ENCODE assay signal across 22 mouse cellular contexts in genomic region chr10:5322562-5322961, GRCm38 (mm10).
A peak's percentile ranks its signal among the peaks of the same experiment; 100 is the strongest.
DNase-seq lines count a peak whose midpoint lies in the region; ATAC-seq and TF ChIP-seq lines count a peak whose summit lies in the region.
"Had no signal": no experiment of that assay in that cellular context is flagged by ENCODE, and none has a peak within 500 bp of the region (broad histone marks: within the 10 kb centered on the region; RNA-seq: fewer than 3 reads in every experiment).

No protein-coding gene starts in this region.

- H3K9ac ChIP-seq in midbrain, embryonic 13.5 days (replicated peaks) = no peak overlapping the region
- H3K9ac ChIP-seq in midbrain, embryonic 11.5 days (ENCODE audit: low read length) = no peak overlapping the region
- H3K9ac ChIP-seq: embryonic facial prominence, embryonic 15.5 days had no signal

- no peaks in the 10 kb centered on the region for H3K36me3 ChIP-seq in midbrain, embryonic 13.5 days
- no peaks in the 10 kb centered on the region for H3K36me3 ChIP-seq in midbrain, embryonic 11.5 days (ENCODE audit: control insufficient read depth, insufficient read depth, low read length)
- H3K36me3 ChIP-seq: embryonic facial prominence, embryonic 15.5 days; forebrain, embryonic 10.5 days; hindbrain, embryonic 10.5 days had no signal

- no peaks in the 10 kb centered on the region for H3K9me3 ChIP-seq in midbrain, embryonic 13.5 days
- no peaks in the 10 kb centered on the region for H3K9me3 ChIP-seq in midbrain, embryonic 11.5 days (ENCODE audit: control insufficient read depth, low read length)
- H3K9me3 ChIP-seq: embryonic facial prominence, embryonic 15.5 days; forebrain, embryonic 10.5 days; hindbrain, embryonic 10.5 days had no signal

- no peak for ATAC-seq in midbrain, embryonic 13.5 days
- ATAC-seq in midbrain, embryonic 11.5 days (ENCODE audit: low FRiP score) = no peak
- ATAC-seq: inflammation-experienced regulatory T-cells, adult 6 months had no signal

- no peak for DNase-seq in layer of hippocampus, adult 2 months (ENCODE audit: low spot score in 2 of 2)
- no peak for DNase-seq in layer of hippocampus, adult 9-11 months
- DNase-seq in cerebellum, adult 11-12 months = peak; percentile 59
- peak; percentile 53 to 66 for DNase-seq in cerebellum, postnatal 25 days
- DNase-seq in thymus, postnatal 14 days = peak; percentile 26
- no peak for DNase-seq in right cerebral cortex, postnatal 25 days
- no peak for DNase-seq in midbrain, embryonic 11.5 days (ENCODE audit: low spot score, missing footprints)
- DNase-seq: adrenal gland, adult 2 months; embryo, embryonic 11 days; gastrocnemius, postnatal 36 days; kidney, adult 8-10 months; kidney, postnatal 4 days; left cerebral cortex, postnatal 4 days; lung, adult 2 months; midbrain, embryonic 14.5 days; retina, postnatal 1 day had no signal

- no peaks in the 10 kb centered on the region for H3K27me3 ChIP-seq in midbrain, embryonic 13.5 days
- no peaks in the 10 kb centered on the region for H3K27me3 ChIP-seq in midbrain, embryonic 11.5 days (ENCODE audit: control insufficient read depth, insufficient read depth, low read length)
- H3K27me3 ChIP-seq: embryonic facial prominence, embryonic 15.5 days had no signal

- 63% methylated on average over 7 of the region's 7 CpGs for WGBS in midbrain, embryonic 13.5 days
- 63% methylated on average over 7 of the region's 7 CpGs for WGBS in midbrain, embryonic 11.5 days

- TF ChIP-seq CTCF in layer of hippocampus, adult 2 months (conservative IDR thresholded peaks at IDR 0.05) = peak; percentile 31

- no peaks in the 10 kb centered on the region for H3K4me1 ChIP-seq in midbrain, embryonic 13.5 days (replicated peaks)
- H3K4me1 ChIP-seq in midbrain, embryonic 11.5 days (ENCODE audit: control insufficient read depth, insufficient read depth, low read length) = no peaks in the 10 kb centered on the region
- H3K4me1 ChIP-seq: embryonic facial prominence, embryonic 15.5 days; forebrain, embryonic 10.5 days; hindbrain, embryonic 10.5 days had no signal

- H3K27ac ChIP-seq in layer of hippocampus, adult 2 months = no peak overlapping the region
- no peak overlapping the region for H3K27ac ChIP-seq in midbrain, embryonic 13.5 days
- H3K27ac ChIP-seq in midbrain, embryonic 11.5 days (ENCODE audit: low read depth, low read length) = no peak overlapping the region
- H3K27ac ChIP-seq: embryonic facial prominence, embryonic 15.5 days; forebrain, embryonic 10.5 days; hindbrain, embryonic 10.5 days; macrophage had no signal

- no peak overlapping the region for H3K4me3 ChIP-seq in layer of hippocampus, adult 2 months
- H3K4me3 ChIP-seq in midbrain, embryonic 13.5 days (replicated peaks) = no peak overlapping the region
- H3K4me3 ChIP-seq in midbrain, embryonic 11.5 days (ENCODE audit: low read depth, low read length) = no peak overlapping the region
- H3K4me3 ChIP-seq: embryonic facial prominence, embryonic 15.5 days; forebrain, embryonic 10.5 days; hindbrain, embryonic 10.5 days had no signal

- H3K4me2 ChIP-seq in midbrain, embryonic 13.5 days (replicated peaks) = no peak overlapping the region
- H3K4me2 ChIP-seq in midbrain, embryonic 11.5 days = no peak overlapping the region
- H3K4me2 ChIP-seq: embryonic facial prominence, embryonic 15.5 days had no signal

Comparison
In these comparisons a context has a peak if more than half of its experiments do, and no peak if none do; other contexts are left out.
1. DNase-seq: peak in cerebellum, adult 11-12 months (single experiment), cerebellum, postnatal 25 days (2 of 2) and thymus, postnatal 14 days (single experiment); none in layer of hippocampus, adult 2 months (0 of 2), layer of hippocampus, adult 9-11 months (single experiment), right cerebral cortex, postnatal 25 days (single experiment) and midbrain, embryonic 11.5 days (single experiment).